Mouse (Mus musculus) spleen, adult 2 months (tissue): ENCODE results near the gene Nat8f6.

Experiments used
- CTCF ChIP-seq: fragments of 200-500 bp; IDR thresholded peaks from 2 replicates; pipeline ENCODE4 v1.5.1; 2011; ENCODE audit warnings: mild to moderate bottlenecking, inconsistent platforms; ENCODE audit not compliant: insufficient read depth, insufficient read length, insufficient replicate concordance; ENCODE audit errors: extremely low read depth
- POLR2A ChIP-seq: fragments of 200-500 bp; IDR thresholded peaks from 2 replicates; pipeline ENCODE4 v1.6.1; 2011; ENCODE audit warnings: low read depth, low read length, inconsistent platforms

GRCm38 (mm10) chr6:85813339-85813738, 7.4 kb downstream of the Nat8f6 start:
- TF ChIP-seq CTCF = no peak
- TF ChIP-seq POLR2A = no peak
